Mouse (Mus musculus) liver, embryonic 14.5 days (tissue): ENCODE results near the gene Kirrel3.

Experiments used
- CTCF ChIP-seq: IDR thresholded peaks from 2 replicates; pipeline ENCODE4 v1.5.1; 2016; ENCODE audit warnings: antibody characterized with exemption, low read depth, control low read depth
- EP300 ChIP-seq: IDR thresholded peaks from 2 replicates; pipeline ENCODE4 v1.6.1; 2016; ENCODE audit warnings: antibody characterized with exemption, low read depth

DNA sequence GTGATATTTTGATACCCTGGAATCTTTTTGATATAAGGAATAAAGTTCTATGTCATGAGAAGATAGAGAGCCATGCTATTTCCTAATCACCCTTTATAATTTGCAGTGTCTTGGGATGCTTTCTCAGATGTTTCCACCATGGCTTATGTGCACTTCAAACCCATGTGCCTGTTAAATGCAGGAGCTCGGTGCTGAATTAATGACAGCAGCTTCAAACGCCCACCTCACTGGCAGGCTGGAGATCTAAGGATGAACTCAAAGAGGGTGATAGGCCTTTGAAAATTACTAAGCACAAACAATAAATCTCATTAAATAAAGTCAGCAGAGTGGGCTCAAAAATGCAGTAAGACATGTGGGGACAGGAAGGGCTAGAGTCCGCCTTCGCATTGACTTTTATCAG, 108.2 kb downstream of the Kirrel3 start:
- TF ChIP-seq CTCF: no peak
- TF ChIP-seq EP300: no peak
